Mouse (Mus musculus) spleen, postnatal 10 days (tissue): Measurements from ENCODE around the gene Fgf8.

Experiments
- DNase-seq, 2 experiments: peaks; one replicate each; pipeline ENCODE4 v3.0.0; 2021 to 2022; ENCODE audit warnings: low spot score in 2 of 2

Gene Fgf8

DNA sequence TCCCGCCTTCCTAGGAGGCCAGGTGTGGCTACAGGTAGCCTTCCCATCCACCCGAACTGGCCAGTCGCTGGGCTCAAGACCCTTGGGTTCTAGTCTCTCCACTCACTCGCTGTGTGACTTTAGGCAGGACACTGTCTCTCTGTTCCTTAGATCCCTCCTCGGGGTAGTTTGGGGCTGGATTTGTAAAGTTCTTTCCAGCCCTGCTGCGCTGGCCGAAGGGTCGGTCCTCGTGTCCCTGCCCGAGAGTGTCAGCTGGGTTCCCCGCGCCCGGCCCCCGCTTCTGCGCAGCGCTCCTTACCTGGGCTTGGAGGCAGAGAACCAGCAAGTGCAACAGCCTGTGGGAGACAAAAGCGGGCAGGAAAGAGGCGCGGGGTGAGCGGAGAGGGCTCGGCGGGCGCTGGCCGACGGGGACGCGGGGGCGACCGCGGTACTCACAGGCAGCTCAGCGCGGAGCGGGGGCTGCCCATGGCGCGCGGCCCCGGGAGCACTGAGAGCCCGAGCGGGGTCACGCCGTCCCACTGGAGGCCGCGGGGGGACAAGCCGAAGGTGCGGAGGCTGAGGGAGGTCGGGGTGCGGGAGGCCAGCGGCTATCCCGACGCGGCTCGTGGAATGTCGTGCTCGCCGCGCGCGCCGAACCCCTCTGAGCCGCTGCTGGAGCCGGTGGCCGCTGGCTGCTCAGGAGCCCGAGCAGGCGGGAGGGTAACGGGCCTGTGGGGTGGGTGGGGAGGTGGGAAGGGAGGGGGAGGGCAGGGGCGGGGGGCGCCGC, at the start of gene Fgf8:
Gene Fgf8, minus strand, starts transcription at position 698 of the 766 bp plus-strand sequence.
- DNase-seq: no peak

DNA sequence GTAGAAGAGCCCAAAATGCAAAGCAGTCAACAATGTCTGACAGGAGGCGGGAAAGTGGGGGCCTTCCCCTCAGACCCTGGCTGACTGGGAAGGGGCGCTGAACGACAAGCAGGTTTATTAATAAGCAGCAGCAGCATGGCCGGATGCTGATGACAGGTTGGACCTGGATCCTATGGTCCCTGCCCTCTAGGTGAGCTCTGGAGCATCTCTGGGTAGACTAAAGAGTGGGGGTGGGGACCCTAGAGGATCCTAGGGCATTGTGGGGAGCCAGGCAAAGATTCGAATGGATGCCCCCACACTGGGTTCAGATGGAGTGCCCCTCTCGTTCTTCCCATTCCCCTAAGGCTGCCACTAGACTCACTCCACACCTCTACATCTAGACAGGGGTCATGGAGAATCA, 49.7 kb upstream of the Fgf8 start:
- DNase-seq: no peak

DNA sequence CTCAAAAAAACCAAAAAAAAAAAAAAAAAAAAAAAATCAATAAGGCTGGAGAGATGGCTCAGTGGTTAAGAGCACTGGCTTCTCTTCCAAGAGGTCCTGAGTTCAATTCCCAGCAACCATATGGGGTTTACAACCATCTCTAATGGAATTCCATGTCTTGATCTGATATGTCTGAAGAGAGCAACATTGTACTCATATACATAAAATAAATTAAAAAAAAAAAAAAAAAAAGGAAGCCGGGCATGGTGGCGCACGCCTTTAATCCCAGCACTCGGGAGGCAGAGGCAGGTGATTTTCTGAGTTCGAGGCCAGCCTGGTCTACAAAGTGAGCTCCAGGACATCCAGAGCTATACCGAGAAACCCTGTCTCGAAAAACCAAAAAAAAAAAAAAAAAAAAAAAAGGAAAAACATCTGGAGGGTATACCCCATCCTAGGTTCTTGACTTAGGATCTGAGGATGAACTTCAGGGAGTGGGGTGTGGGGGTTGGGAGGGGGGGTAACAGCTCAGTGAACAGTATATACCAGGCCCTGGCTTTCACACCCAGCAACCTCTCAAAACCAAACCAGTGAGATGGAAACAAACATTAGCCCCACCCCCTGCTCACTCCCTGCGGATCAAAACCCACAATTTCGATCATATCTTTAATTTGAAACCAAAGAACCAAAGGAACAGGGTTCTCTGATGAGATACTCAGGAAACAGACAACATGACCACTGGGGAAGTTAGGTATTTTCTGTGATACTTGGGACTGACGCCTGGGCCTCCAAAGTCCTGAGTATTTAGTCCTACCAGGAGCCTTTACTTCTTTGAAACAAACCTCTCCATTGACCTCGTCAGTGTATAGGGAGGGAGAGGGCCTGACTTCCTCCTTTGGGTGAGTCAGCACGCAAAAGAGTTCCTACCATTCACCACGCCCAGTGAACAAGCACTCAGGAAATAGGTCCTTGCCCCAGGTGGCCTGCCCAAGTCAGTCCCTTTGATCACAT, 47.5 kb upstream of the Fgf8 start:
- peak in 1 of 2 experiments; percentile 51 for DNase-seq

DNA sequence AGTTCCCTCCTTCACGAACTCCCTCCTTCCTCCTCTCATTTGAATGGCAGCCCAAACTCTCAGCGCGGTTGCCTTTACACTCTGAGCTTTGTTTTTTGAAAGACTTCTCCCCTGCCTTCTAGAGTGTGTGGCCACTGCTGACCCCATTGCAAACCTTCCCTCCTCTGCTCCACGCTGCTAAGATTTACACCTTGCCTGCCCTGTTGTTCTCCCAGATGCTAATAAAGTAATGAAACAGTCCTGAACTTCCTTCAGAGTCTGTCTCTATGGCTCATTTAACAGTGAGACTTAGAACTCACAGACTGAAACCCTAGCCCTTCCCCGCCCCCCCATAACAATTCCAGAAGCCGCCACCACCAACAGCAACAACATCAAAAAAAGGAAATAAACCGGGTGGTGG, 46.6 kb upstream of the Fgf8 start:
- DNase-seq: no peak

DNA sequence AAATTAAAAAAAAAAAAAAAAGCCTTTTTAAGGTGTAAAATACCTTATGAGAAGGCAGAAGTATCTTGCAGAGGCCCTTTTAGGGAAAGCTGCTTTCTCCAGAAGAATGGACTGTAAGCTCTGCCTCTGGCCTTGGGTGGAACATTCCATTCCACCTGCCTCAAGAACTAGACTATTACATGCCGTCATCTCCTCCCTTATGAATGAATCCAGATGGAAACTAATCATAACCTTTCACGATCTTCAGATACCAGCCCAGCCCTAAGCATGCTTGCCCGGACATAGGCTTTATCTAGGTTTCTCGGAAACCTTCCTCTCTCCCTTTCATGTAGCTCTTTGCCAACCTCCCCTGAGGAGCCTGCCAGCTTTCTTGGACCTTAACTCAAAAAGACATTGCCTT, 45.6 kb upstream of the Fgf8 start:
- DNase-seq: no peak

DNA sequence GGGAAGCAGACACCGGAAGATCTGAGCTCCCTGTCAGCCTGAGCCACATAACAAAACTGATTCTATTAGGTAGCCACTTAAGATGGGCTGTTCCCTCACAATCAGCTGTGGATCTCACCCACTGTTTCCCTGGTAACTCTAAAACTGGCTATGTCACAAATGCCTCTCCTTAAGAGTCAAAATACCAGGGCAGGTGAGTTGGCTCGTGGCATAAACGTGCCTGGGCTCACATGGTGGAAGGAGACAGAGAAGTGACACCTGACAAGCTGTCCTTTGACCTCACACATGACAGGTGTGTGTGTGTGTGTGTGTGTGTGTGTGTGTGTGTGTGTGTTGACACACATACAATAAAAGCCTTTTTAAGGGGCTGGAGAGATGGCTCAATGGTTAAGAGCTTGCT, 44.7 kb upstream of the Fgf8 start:
- DNase-seq: no peak

DNA sequence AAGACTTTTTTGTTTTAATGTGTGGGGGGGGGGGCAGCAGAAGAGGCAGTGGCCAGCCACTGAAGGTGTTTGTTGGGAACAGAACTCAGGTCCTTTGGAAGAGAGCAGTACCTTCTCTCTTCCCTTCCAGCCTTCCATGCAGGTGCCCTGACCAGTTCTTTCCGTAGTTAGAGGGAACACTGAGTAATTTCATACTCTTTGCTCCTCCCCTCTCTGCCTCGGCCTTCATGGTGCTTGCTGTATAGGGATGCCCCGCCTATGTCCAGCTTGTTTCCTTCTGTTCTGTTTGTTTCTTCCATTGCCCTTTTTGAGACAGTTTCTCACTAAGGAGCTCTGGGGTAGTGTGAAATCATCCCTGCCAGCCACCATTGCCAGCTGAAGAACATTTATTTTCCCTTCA, 42.8 kb upstream of the Fgf8 start:
- no peak for DNase-seq

DNA sequence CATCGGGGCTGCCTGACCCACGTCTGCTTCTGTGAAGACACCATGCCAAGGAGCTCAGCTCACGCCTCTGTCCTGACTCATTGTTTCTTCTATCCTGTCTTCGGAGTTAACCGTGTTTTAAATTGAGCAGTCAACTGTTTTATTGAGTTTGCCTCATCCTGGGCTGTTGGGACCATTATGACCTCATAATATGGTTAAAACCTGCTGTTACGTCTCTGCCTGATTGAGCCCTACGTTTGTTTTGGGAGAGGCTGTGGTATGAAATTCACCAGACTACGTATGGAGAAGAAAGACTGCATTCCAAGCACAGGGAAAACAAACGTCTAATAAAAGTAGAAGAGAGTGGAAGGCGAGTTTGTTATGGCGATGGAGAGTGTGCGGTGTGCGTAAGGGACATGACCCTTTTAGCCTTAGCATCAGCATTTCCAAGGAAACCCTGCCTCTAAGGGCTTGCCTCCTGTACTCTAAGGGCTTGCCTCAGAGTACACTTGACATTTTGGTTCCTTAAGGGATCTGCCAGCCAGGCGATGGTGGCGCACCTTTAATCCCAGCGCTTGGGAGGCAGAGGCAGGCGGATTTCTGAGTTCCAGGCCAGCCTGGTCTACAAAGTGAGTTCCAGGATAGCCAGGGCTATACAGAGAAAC, 41.3 kb upstream of the Fgf8 start:
- DNase-seq: peak in 1 of 2 experiments; percentile 32

DNA sequence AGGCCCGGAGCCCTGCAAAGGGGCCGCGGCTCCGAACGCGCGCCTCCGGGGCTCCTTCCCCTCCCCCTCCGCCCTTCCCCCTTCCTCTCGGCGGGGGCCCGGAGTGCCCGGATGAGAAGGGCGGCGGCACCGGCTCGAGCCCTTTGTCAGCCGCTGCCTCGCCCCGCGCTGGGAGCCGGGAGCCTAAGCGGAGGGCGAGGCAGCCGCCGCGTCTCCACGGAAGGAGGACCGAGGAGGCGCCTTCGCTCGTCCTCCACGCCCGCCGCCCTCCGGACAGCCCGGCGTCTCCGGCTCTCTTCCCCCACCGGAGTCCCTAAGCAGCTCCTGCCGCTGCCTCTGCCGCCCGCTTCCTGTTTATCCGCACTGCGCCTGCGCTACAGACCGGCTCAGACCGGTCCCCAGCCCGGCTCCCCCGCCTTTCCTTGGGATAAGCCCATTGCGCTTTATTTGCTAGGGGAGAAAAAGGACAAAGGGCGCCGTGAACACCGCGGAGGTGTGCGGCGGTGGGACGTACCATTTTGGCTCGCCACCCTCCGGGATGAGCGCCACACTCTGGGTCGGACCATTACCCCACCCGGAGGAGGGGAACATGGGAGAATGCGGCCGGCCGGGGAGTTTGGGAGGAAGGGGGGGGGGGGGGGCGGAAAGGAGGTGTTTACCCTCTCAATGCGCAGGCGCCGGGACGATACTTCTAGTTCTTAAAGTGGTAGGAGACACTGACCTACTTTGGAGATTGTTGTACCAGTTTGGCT, 40.6 kb upstream of the Fgf8 start, which contains the start of gene Mgea5:
Gene Mgea5, minus strand, starts transcription at position 657 of the 752 bp plus-strand sequence.
- DNase-seq: peak; percentile 97

DNA sequence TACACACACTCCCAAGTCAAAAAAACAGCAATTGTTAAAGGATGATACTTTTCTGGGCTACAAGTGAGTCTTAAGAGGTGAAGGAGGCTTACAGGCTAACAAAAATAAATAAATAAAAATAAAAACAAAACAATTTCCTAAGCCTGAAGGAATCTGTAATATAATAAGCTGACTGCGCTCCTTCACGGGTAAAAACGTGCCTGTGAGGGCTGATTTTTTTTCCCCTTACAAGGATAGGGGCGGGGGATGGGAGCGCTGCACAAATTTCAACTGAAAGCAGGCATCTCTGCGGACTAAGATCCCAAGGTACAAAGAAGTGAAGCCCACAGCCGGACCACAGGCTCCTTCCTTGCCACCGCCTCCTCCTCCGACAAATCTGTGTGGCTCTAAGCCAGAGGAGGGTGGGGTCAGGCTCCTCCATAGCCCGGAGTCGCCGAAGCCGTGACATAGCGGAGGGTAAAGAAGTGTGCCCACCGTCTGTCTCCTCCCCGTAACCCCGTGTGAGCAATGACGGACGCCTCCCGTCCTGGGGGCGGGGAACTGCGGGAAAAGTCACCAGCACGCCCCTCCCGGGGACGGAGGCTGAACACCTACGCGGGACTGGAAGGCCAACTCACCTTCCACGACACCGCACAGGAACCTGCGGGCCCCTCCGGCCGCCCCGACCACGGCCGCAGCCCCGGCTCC, 39.7 kb upstream of the Fgf8 start:
- peak; percentile 80 to 82 for DNase-seq

DNA sequence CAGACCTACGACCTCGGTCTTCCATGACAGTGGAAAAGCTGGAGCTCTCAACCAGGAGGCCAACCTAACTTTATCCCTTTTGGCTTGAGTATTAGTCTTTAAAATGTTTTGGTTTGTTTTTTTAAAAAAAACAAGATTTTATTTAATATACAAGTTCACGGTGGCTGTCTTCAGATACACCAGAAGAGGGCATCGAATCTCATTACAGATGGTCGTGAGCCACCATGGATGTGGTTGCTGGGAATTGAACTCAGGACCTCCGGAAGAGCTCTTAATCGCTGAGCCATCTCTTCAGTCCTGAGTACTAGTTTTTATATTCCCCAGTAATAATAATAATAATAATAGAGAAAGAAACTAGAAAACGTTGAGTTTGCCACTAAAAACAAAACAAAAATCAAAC, 39.0 kb upstream of the Fgf8 start:
- no peak for DNase-seq

DNA sequence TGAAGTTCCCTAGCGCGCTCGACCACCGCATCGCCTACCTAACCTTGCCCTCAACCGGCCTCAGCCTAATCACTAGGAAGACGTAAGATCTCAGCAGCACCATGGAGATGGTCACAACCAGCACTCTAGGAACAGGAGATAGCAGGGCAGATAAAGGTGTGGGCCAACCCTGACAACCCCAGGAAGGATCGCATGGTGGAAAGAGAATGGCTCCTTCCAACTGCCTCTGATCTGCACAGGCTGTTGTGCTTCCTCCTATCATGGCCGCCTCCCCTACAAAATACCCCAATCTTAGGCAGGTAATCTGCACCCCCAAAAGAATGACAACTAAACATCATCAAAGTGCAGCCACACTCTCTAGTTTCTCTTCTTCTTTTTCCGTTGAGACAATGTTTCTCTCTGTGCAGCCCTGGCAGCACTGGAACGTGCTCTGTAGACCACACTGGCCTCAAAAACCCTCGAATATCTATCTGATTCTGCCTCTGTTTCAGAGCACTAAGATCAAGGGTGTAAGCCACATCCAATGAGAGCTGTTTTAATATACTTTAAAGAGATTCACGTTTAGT, 37.7 kb upstream of the Fgf8 start:
- DNase-seq: no peak

DNA sequence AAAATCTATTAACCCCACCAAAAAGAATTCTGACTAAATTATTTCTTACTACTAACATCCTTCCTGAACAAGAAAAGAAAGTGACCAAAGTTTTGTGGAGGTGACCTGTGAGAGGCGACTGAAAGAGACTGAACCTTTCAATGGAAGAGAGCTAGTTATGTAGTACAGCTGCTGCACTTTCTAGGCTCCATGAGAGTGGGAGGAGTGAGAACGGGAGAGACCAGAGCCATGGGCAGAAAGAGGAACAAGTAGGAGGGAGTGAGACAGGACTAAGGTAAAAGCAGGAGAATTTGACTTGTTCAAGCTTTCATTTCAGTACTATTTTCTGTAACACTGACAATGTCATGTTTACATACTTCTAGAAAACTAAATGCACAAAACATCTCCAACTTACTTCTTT, 32.8 kb upstream of the Fgf8 start:
- DNase-seq: no peak

DNA sequence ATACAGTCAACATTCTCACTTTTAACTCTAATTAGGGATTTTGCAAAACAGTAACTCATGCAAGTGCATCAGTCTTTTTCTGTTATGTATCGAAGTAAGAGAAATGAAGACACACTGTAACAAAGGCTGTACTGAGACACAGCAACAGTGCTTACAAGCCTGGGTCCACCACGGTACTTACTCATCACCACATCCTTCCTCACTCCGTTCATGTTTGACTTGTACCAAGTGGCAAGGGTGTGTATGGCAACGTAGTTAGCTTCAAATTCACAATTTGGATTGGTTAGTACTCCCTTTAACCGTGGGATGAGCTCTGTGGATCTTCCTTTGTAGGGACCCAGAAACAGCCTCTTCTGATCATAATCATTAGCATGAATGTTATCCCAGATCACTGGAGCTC, 28.8 kb upstream of the Fgf8 start:
- no peak for DNase-seq

DNA sequence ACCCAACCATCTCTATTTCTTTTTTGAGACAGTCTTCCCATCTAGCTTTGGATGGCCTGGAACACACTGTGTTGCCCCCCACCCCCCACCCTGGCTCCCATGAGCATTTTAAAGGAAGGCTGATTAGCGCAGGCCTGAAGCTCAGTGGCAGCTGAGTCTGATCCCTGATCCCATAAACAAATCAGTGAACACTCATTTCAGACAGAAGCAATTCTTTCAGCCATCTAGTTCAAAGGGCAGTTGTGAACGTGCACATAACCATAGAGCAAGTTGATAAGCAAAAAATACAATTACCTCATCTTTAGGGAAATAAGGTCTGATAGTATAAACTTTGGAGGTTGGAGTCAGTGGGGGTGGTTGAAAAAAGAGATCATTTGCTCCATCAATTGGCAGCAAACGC, 18.1 kb upstream of the Fgf8 start:
- DNase-seq: no peak

DNA sequence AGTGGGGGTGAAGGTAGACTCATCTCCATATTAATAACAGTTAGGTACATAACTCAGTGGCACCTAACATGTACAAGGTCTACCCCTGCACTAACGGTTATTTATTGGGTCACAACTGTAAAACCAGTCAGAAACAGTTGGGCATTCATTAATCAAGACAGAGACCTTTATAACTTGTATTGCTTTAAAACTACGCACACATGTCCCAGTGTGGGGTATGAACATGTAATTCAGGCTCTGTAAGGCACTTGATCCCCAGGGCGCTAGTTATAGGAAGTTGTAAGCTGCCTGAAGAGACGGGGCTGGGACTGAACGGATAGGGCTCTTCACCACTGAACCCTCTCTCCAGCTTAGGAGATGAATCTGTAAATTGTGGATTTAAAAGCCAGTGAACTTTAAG, 16.0 kb upstream of the Fgf8 start:
- no peak for DNase-seq

DNA sequence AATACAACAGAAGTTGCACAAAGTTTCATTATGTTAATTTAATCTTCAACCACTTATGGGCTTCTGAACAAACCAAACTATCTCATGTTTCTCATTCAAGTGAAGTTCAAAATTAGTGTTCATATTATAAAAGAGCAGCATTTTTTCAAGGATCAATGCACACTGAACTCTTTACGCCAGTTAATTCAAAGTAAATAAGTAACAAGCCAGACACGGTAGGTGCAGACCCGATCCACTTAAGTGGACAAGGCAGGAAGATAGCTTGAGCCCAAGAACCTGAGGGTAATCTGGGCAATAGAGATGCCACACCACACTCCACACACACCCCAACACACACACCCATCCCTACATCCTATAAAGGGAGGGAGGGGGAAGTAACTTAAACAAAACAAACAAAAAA, 10.8 kb upstream of the Fgf8 start:
- DNase-seq: no peak

DNA sequence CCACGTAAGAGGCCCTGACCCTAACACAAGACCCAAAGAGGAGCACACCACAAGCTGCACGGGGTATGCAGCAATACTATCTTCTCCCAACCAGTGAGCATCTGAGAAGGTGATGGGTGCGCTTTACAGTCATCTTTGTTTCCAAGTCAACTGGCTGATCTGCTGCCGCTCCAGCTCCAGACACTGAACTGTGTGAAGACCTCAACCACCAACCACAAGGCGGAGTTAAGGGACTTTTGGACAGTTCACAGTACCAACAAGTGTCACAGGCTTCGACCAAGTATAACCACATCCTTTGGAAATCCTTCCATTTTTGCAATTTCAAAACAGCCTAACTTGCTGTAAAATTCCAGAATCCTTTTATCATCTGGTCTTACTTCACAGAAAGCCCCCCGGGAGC, 9.2 kb upstream of the Fgf8 start:
- DNase-seq: no peak

DNA sequence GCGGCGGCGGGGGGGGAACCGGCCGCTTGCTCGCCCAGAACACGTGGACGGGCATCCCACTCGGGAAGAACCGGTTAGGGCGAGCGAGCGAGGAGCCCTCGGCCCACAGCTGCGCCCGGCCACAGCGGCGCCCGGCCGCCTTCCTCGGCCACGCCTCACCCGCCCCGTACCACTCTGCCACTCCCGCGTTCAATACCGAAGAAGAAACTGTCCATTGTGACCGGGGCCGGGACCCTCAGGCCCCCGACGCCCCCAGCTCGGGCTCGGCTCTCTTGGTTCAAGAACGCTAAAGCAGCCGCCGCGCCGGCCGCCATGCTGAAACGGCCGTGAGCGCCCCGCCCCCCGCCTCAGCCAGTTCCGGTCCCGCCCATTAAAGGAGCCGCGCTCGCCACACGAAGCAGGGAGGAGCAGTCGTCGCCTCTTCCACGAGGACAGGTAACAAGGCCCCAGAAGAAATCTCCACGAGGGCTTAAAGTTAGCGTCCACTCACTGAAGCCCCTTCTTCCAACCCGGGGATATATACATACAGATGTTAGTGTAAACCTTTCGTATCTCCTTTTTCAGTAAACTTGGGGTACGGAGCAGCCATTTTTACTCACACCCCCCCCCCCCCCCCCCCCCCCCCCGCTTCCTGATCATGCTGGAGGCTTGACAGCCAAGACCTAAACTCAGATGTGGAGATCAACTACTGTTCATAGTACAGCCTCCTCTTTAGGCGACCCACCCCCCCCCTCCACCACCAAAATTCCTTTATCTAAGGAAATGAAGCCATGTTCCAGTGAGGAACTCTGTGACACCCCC, 6.7 kb upstream of the Fgf8 start, which contains the start of gene Npm3:
Gene Npm3, minus strand, starts transcription at position 349 of the 801 bp plus-strand sequence.
- DNase-seq: peak; percentile 83 to 93
